Mouse (Mus musculus) left cerebral cortex, postnatal 36 days (tissue): ENCODE measurements around the gene Noa1. TPM values are rescaled to one million over a fixed set of nuclear protein-coding genes. Genes with fewer than 3 reads are reported as not detected.

Source experiments
- DNase-seq, 2 experiments: peaks; one replicate each; pipeline ENCODE4 v3.0.0; 2021 to 2022; ENCODE audit warnings: low spot score in 2 of 2, mixed read lengths in 1 of 2
- intact Hi-C: fragments of 180-260 bp; cut with DNase I; formaldehyde crosslinking; loops from one replicate; pipeline ENCODE4 v1.15.1; 2025
- total RNA-seq, 2 experiments: library from RNA; stranded (reverse); gene quantifications; 2 replicates each; pipeline ENCODE4 v1.2.3; 2021

Noa1 gene
- 10 to 100 TPM; 24.0 to 26.4 TPM for total RNA-seq

- intact Hi-C loops: loop anchor here (1.0 kb wide), 1 partner anchor 44 kb away; no protein-coding TSS in a partner anchor
- peak; percentile 98 to 100 for DNase-seq
These were observed at the start of gene Noa1, which contains the start of gene Polr2b for GRCm38 (mm10) chr5:77309924-77310772. TSS of gene Noa1 (minus strand) at chr5:77310084. TSS of gene Polr2b (plus strand) at chr5:77310147.

GRCm38 (mm10) chr5:77358347-77358746 is 48.5 kb upstream of the Noa1 start:
- intact Hi-C loops: loop anchor here (5.0 kb wide), 2 partner anchors 49 to 99 kb away; partner anchors contain the start of gene Igfbp7
- DNase-seq: no peak

- intact Hi-C loops: loop anchor here (5.0 kb wide), 2 partner anchors 50 to 100 kb away; partner anchors contain the start of gene Igfbp7
These were observed 47.7 kb upstream of the Noa1 start for GRCm38 (mm10) chr5:77357405-77358149.

GRCm38 (mm10) chr5:77355307-77356265 is 45.7 kb upstream of the Noa1 start:
- no peak for DNase-seq
- intact Hi-C loops: loop anchor here (5.0 kb wide), 2 partner anchors 52 to 102 kb away; partner anchors contain the start of gene Igfbp7

More at GRCm38 (mm10) chr5:77357405-77358149, 47.7 kb upstream of the Noa1 start:
- DNase-seq: no peak

- intact Hi-C loops: no loop called here
- peak; percentile 88 for DNase-seq
These were observed 44.5 kb upstream of the Noa1 start for GRCm38 (mm10) chr5:77354361-77354787.

GRCm38 (mm10) chr5:77351691-77352090 is 41.8 kb upstream of the Noa1 start:
- DNase-seq: no peak
- intact Hi-C loops: no loop called here

GRCm38 (mm10) chr5:77349971-77350658 is 40.2 kb upstream of the Noa1 start:
- DNase-seq: no peak
- intact Hi-C loops: no loop called here

GRCm38 (mm10) chr5:77348901-77349300 is 39.0 kb upstream of the Noa1 start:
- no peak for DNase-seq
- intact Hi-C loops: no loop called here

GRCm38 (mm10) chr5:77340033-77340432 is 30.1 kb upstream of the Noa1 start:
- DNase-seq: no peak
- intact Hi-C loops: no loop called here

- no peak for DNase-seq
- intact Hi-C loops: no loop called here
These were observed 20.3 kb upstream of the Noa1 start for GRCm38 (mm10) chr5:77330154-77330553.

- DNase-seq: no peak
- intact Hi-C loops: loop anchor here (10.0 kb wide), 1 partner anchor 330 kb away; no protein-coding TSS in a partner anchor
These were observed 15.1 kb upstream of the Noa1 start for GRCm38 (mm10) chr5:77324936-77325335.

- intact Hi-C loops: no loop called here
- DNase-seq: no peak
These were observed 5.1 kb upstream of the Noa1 start for GRCm38 (mm10) chr5:77314986-77315385.

- no peak for DNase-seq
- intact Hi-C loops: no loop called here
These were observed 4.3 kb upstream of the Noa1 start for GRCm38 (mm10) chr5:77314206-77314605.

GRCm38 (mm10) chr5:77309051-77309906 is 605 bp downstream of the Noa1 start:
- intact Hi-C loops: no loop called here
- DNase-seq: peak; percentile 8 to 13

- intact Hi-C loops: no loop called here
These were observed 1.9 kb downstream of the Noa1 start for GRCm38 (mm10) chr5:77307821-77308553.

GRCm38 (mm10) chr5:77301296-77301903 is 8.5 kb downstream of the Noa1 start:
- DNase-seq: no peak
- intact Hi-C loops: no loop called here

More at GRCm38 (mm10) chr5:77307821-77308553, 1.9 kb downstream of the Noa1 start:
- DNase-seq: no peak

GRCm38 (mm10) chr5:77299486-77299885 is 10.4 kb downstream of the Noa1 start:
- intact Hi-C loops: no loop called here
- no peak for DNase-seq
